Mouse (Mus musculus): ENCODE data around the gene Bcor.

Gene Bcor

GRCm38 (mm10) chrX:12151269-12151995 lies 8.7 kb downstream of the Bcor start:
- DNase-seq (ENCODE audit: low read depth in 2 of 2, low spot score in 2 of 2): peak; percentile 28 to 47

DNA sequence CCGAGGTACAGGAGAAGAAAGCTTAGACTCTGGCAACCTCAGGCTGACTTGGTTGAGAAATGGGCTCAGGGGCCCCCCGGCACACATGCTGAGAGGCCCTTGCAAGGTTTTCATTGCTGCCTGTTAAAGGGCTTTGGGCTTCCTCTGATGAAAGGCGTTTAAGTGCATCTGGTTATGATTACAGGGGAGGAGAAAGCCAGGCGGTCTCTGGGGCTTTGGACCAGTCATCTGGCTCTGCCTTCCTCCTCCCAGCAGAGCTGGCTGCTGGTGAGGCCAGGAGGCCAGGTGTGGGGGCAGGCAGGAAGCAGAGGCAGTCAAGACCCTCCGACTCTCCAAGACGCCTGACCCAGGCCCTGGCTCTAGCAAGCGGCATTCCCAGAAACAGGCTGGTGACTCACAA lies 9.7 kb downstream of the Bcor start:
- DNase-seq (ENCODE audit: low read depth in 2 of 2, low spot score in 2 of 2): no peak

GRCm38 (mm10) chrX:12146263-12146662 lies 13.9 kb downstream of the Bcor start:
- DNase-seq (ENCODE audit: low read depth in 2 of 2, low spot score in 2 of 2): no peak

- no peak for DNase-seq (ENCODE audit: low read depth in 2 of 2, low spot score in 2 of 2)
These were observed 17.3 kb downstream of the Bcor start for GRCm38 (mm10) chrX:12142832-12143231.

GRCm38 (mm10) chrX:12140086-12140740 lies 19.9 kb downstream of the Bcor start:
- DNase-seq (ENCODE audit: low read depth in 2 of 2, low spot score in 2 of 2): no peak

DNA sequence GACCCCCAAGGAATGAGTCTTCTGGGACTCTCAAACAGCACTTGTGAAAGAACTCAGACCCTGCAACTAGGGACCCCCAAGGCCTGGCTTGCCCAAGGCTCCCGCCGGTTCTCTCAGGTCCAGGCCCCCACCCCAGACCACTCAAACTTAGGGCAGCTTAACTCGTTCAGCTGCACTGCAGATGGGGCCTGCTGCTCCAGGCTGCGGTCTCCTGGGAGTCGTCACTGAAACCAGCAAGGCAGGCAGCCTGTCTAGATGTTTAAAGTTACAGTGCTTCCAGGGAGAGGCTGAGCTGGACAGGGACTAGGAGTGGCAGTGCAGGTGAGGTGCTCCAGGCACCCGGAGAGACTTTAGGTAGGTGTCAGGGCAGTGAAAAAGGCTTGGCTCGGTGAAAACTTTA lies 21.9 kb downstream of the Bcor start:
- no peak for DNase-seq (ENCODE audit: low read depth in 2 of 2, low spot score in 2 of 2)

GRCm38 (mm10) chrX:12137121-12137521 lies 23.0 kb downstream of the Bcor start:
- peak in 1 of 2 experiments; percentile 26 for DNase-seq (ENCODE audit: low read depth in 2 of 2, low spot score in 2 of 2)

GRCm38 (mm10) chrX:12136261-12137101 lies 23.7 kb downstream of the Bcor start:
- DNase-seq (ENCODE audit: low read depth in 2 of 2, low spot score in 2 of 2): no peak

DNA sequence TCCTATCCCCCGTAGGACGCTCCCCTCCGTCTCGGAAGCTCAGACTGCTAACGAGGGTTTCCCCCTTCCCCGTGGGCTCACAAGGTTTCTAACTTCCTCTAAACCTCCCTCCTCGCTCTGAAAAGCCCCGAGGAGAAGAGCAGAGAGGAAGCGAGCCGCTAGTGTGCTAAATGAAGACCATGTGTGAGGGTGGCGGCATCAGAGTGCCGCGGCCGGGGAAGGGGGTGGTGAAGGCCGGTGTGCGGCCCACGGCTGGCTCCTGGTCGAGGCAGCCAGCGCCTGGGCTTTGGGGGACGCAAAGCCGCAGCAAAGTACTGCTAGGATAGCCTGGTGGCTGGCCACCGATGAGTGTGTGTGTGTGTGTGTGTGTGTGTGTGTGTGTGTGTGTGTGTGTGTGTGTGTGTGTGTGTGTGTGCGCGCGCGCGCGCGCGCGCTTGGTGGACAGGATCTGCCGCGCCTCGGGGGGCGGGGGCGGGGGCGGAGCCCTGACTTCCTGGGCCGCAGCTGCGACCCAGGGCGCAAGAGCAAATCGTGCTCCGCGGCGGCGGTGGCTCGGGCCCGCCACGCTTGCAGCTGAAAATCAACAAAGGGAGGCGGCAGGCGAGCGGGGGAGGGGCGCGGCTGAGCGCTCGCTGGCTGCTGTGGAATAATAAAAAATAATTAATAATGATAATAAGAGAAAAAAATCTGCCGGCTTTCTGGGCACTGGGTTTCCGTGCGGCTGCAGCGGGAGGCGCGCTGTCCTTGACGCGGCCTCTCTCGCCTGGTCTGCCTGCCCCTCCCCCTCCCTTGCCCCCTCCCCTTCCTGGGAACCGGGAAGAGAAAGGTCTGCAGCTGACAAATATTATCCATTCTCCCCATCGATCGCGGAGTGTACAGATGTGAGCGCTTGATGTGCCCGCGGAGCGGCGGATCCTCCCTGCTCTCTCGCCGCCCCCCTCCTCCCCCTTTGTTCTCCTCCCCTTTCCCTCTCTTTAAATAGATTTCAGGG lies 24.7 kb downstream of the Bcor start:
- DNase-seq (ENCODE audit: low read depth in 2 of 2, low spot score in 2 of 2): peak; percentile 53 to 57

DNA sequence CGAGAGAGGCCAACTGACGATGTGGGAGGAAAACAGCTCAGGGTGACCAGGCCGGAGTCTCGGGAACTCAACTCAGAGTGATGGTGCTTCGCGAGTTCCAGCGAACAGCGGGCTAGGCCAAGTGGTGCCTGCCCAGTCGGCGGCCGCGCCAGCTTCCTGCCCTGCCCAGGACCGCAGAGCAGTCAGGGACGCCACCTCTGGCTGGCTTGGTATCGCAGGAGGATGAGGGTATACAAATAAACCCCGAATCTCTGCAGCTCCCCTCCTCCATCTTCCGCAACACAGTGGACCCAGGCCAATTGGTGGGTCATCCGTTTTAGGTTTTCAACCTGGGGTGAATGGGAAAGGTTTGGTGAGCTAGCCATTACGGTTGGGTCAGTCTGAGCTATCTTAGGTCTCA lies 25.6 kb downstream of the Bcor start:
- peak; percentile 59 to 62 for DNase-seq (ENCODE audit: low read depth in 2 of 2, low spot score in 2 of 2)

DNA sequence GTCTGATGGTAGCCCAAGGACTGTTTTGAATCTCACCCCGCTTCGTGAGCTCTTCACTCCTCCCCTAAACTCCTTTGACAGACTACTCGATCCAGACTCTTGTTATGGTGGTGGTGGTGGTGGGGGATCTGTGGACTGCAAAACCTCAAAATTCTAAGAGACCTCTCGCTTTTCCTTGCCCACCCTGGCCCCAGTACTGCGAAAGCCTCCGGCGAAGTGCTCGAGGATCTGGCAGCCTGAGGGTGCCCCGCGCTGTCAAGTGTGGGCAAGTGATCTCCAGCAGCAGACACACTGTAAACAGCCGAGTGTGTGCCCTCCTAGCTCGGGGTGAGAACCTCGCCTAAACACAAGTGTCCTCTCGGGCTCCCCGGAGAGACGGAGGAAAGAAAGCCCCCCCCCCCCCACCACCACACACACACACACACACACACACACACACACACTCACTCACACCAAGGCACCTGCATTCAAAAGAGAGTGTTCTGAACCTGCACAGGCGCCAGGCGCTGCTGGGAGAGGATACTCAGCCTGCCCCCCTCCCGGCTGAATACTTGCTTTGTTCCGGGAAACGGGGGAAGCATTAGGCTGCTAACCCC lies 26.2 kb downstream of the Bcor start:
- DNase-seq (ENCODE audit: low read depth in 2 of 2, low spot score in 2 of 2): no peak

- peak in 1 of 2 experiments; percentile 21 for DNase-seq (ENCODE audit: low read depth in 2 of 2, low spot score in 2 of 2)
These were observed 26.8 kb downstream of the Bcor start for GRCm38 (mm10) chrX:12133178-12133835.

DNA sequence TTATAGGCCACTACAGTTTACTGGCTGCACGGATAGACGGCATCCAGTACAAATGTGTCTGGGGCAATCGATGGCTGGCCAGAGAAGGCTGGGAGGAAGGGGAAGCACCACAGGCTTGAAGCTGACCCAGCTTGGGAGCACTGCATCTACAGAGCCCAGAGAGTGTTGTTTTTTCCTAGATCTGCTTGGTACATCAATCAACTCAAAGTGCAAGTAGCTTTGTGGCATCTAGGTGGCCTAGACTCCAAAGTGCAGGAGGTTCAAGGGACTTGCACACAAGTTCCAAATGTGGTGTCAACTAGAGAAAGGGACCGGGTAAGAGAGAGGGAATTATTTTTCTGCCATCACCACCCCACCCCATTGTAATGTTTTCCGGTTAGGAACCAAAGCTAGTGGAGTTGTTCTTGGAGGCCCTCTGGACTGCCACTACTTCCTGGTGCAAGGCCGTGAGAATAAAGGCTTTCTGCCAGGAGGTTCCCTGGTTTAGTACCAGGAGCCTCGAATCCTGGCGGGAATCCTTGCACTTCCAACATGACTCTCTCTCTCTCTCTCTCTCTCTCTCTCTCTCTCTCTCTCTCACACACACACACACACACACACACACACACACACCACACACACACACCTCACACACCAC lies 27.5 kb downstream of the Bcor start:
- no peak for DNase-seq (ENCODE audit: low read depth in 2 of 2, low spot score in 2 of 2)

- DNase-seq (ENCODE audit: low read depth in 2 of 2, low spot score in 2 of 2): no peak
These were observed 30.0 kb downstream of the Bcor start for GRCm38 (mm10) chrX:12129828-12130809.

GRCm38 (mm10) chrX:12129230-12129629 lies 30.9 kb downstream of the Bcor start:
- DNase-seq (ENCODE audit: low read depth in 2 of 2, low spot score in 2 of 2): peak; percentile 52 to 59

- DNase-seq (ENCODE audit: low read depth in 2 of 2, low spot score in 2 of 2): peak in 1 of 2 experiments; percentile 43
These were observed 31.7 kb downstream of the Bcor start for GRCm38 (mm10) chrX:12128165-12129083.

- DNase-seq (ENCODE audit: low read depth in 2 of 2, low spot score in 2 of 2): no peak
These were observed 32.4 kb downstream of the Bcor start for GRCm38 (mm10) chrX:12127799-12128164.
